Mouse (Mus musculus) activated CD4-positive, CD25-positive, alpha-beta regulatory T cell (primary cell): Measurements from ENCODE around the gene Ndufa1. TPM values are rescaled to one million over a fixed set of nuclear protein-coding genes. Genes with fewer than 3 reads are reported as not detected.

Experiments
- polyA plus RNA-seq, 2 experiments: library from polyadenylated mRNA; unstranded; fragments of 100-300 nt; shearing (Covaris generic); gene quantifications; one replicate each; pipeline ENCODE4 v1.2.1; 2017

The Ndufa1 gene
- polyA plus RNA-seq: 100 to 1,000 TPM; 293 to 300 TPM

GRCm38 (mm10) chrX:37191105-37191743 lies at the start of gene Ndufa1, which contains the start of gene Rnf113a1:
Gene Ndufa1, minus strand, starts transcription at chrX:37191163.
Gene Rnf113a1, plus strand, starts transcription at chrX:37191245.

GRCm38 (mm10) chrX:37222158-37222557 lies 31.2 kb upstream of the Ndufa1 start, which contains the start of gene Rhox1:
Gene Rhox1, minus strand, starts transcription at chrX:37222258.

GRCm38 (mm10) chrX:37210941-37211340 lies 20.0 kb upstream of the Ndufa1 start, which contains the start of gene Gm9:
Gene Gm9, minus strand, starts transcription at chrX:37211041.

GRCm38 (mm10) chrX:37168742-37169141 lies 22.2 kb downstream of the Ndufa1 start, which contains the start of gene Akap14:
Gene Akap14, minus strand, starts transcription at chrX:37168842.

Other genes starting within 250 kb of the Ndufa1 start
- 100 to 1,000 TPM; 108 to 117 TPM for gene Sept6, start 199.4 kb downstream of the Ndufa1 start, polyA plus RNA-seq
- gene Sowahd, start 142.3 kb downstream of the Ndufa1 start, polyA plus RNA-seq: not detected
- gene Rpl39, start 105.8 kb downstream of the Ndufa1 start, polyA plus RNA-seq: 100 to 1,000 TPM; 448 to 584 TPM
- 10 to 100 TPM; 24.7 to 30.3 TPM for gene Upf3b, start 80.8 kb downstream of the Ndufa1 start, polyA plus RNA-seq
- gene Nkap, start 64.4 kb downstream of the Ndufa1 start, polyA plus RNA-seq: 10 to 100 TPM; 20.1 to 25.1 TPM
- gene Akap14, start 22.3 kb downstream of the Ndufa1 start, polyA plus RNA-seq: under 1 TPM; 0.08 to 0.26 TPM
- 10 to 100 TPM; 10.3 to 15.5 TPM for gene Rnf113a1, start 82 bp upstream of the Ndufa1 start, polyA plus RNA-seq
- gene Gm9, start 19.9 kb upstream of the Ndufa1 start, polyA plus RNA-seq: not detected
- under 1 TPM in 1 of 2 experiments, not detected in 1; 0.33 TPM for gene Rhox1, start 31.1 kb upstream of the Ndufa1 start, polyA plus RNA-seq
- gene Rhox2a, start 53.8 kb upstream of the Ndufa1 start, polyA plus RNA-seq: not detected
- not detected for gene Rhox3a, start 58.8 kb upstream of the Ndufa1 start, polyA plus RNA-seq
- not detected for gene Rhox4a, start 74.2 kb upstream of the Ndufa1 start, polyA plus RNA-seq
- not detected for gene Rhox3a2, start 188.9 kb upstream of the Ndufa1 start, polyA plus RNA-seq
- gene Rhox4a2, start 199.7 kb upstream of the Ndufa1 start, polyA plus RNA-seq: under 1 TPM in 1 of 2 experiments, not detected in 1; 0.61 TPM
- gene Rhox2b, start 220.9 kb upstream of the Ndufa1 start, polyA plus RNA-seq: not detected
- gene Rhox4b, start 241.3 kb upstream of the Ndufa1 start, polyA plus RNA-seq: under 1 TPM in 1 of 2 experiments, not detected in 1; 0.55 TPM